Mouse (Mus musculus): Measurements from ENCODE around the gene Nfrkb.

Gene Nfrkb

GRCm38 (mm10) chr9:31385947-31386354, at the start of gene Nfrkb:
Nfrkb (plus strand) TSS chr9:31386192.
- DNase-seq (ENCODE audit: low spot score in 2 of 2) = peak; percentile 92 to 95

GRCm38 (mm10) chr9:31344289-31344831, 41.6 kb upstream of the Nfrkb start:
- DNase-seq (ENCODE audit: low spot score in 2 of 2) = no peak

- no peak for DNase-seq (ENCODE audit: low spot score in 2 of 2)
Observed at GRCm38 (mm10) chr9:31346575-31347080, 39.4 kb upstream of the Nfrkb start.

- DNase-seq (ENCODE audit: low spot score in 2 of 2) = no peak
Observed at GRCm38 (mm10) chr9:31348458-31348857, 37.5 kb upstream of the Nfrkb start.

- peak; percentile 71 to 73 for DNase-seq (ENCODE audit: low spot score in 2 of 2)
Observed at GRCm38 (mm10) chr9:31348915-31349314, 37.1 kb upstream of the Nfrkb start.

GRCm38 (mm10) chr9:31352716-31353115, 33.3 kb upstream of the Nfrkb start:
- DNase-seq (ENCODE audit: low spot score in 2 of 2) = no peak

GRCm38 (mm10) chr9:31353518-31353917, 32.5 kb upstream of the Nfrkb start:
- DNase-seq (ENCODE audit: low spot score in 2 of 2) = no peak

- no peak for DNase-seq (ENCODE audit: low spot score in 2 of 2)
Observed at GRCm38 (mm10) chr9:31354051-31354450, 31.9 kb upstream of the Nfrkb start.

GRCm38 (mm10) chr9:31363698-31364609, 22.0 kb upstream of the Nfrkb start:
- DNase-seq (ENCODE audit: low spot score in 2 of 2) = no peak

GRCm38 (mm10) chr9:31365086-31365485, 20.9 kb upstream of the Nfrkb start:
- DNase-seq (ENCODE audit: low spot score in 2 of 2) = no peak

- DNase-seq (ENCODE audit: low spot score in 2 of 2) = no peak
Observed at GRCm38 (mm10) chr9:31371740-31372139, 14.3 kb upstream of the Nfrkb start.

- no peak for DNase-seq (ENCODE audit: low spot score in 2 of 2)
Observed at GRCm38 (mm10) chr9:31376661-31377060, 9.3 kb upstream of the Nfrkb start.

- no peak for DNase-seq (ENCODE audit: low spot score in 2 of 2)
Observed at GRCm38 (mm10) chr9:31384786-31385499, 1.0 kb upstream of the Nfrkb start.

- DNase-seq (ENCODE audit: low spot score in 2 of 2) = no peak
Observed at GRCm38 (mm10) chr9:31385500-31385869, 507 bp upstream of the Nfrkb start.

- DNase-seq (ENCODE audit: low spot score in 2 of 2) = no peak
Observed at GRCm38 (mm10) chr9:31386368-31387180, 582 bp downstream of the Nfrkb start.

- no peak for DNase-seq (ENCODE audit: low spot score in 2 of 2)
Observed at GRCm38 (mm10) chr9:31387206-31387605, 1.2 kb downstream of the Nfrkb start.

GRCm38 (mm10) chr9:31400441-31400840, 14.4 kb downstream of the Nfrkb start:
- DNase-seq (ENCODE audit: low spot score in 2 of 2) = peak; percentile 67 to 69

- no peak for DNase-seq (ENCODE audit: low spot score in 2 of 2)
Observed at GRCm38 (mm10) chr9:31404311-31404710, 18.3 kb downstream of the Nfrkb start.

- DNase-seq (ENCODE audit: low spot score in 2 of 2) = peak; percentile 38 to 46
Observed at GRCm38 (mm10) chr9:31405217-31405616, 19.2 kb downstream of the Nfrkb start.

GRCm38 (mm10) chr9:31412165-31412564, 26.2 kb downstream of the Nfrkb start:
- no peak for DNase-seq (ENCODE audit: low spot score in 2 of 2)

- DNase-seq (ENCODE audit: low spot score in 2 of 2) = no peak
Observed at GRCm38 (mm10) chr9:31418821-31419220, 32.8 kb downstream of the Nfrkb start.

Measured in urinary bladder, postnatal 36 days (tissue).